ENCODE assay signal across 20 mouse cellular contexts in the genomic region with DNA sequence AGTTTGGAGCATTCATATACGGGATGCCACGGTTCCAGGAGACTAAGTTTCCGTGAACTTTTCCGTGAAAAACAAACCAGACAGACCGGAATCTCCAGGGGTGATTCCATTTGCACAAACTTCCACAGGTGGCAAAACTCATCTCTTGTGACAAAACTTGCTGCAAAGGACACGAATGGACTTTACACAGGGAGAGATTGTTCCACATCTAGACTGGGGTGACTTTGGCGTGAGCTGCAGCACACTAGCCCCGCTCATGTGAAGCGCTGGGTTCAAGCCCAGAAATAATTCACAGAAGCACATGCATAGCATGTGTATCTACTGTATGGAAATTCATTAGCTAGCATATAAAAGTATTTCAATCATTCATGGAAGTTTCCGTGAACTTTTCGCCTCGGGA. TPM values are rescaled to one million over a fixed set of nuclear protein-coding genes. Genes with fewer than 3 reads are reported as not detected.
"Had no signal": no experiment of that assay in that cellular context is flagged by ENCODE, and none has a peak within 500 bp of the region (broad histone marks: within the 10 kb centered on the region; RNA-seq: fewer than 3 reads in every experiment).

No protein-coding gene starts in this region.

- DNase-seq: retina, postnatal 1 day; right cerebral cortex, adult 18-20 months; right cerebral cortex, postnatal 14 days; right cerebral cortex, postnatal 25 days; right cerebral cortex, postnatal 4 days; spleen, adult 18-20 months; thymus, adult 18-20 months; thymus, adult 2 months; thymus, postnatal 14 days; thymus, postnatal 25 days; thymus, postnatal 36 days; thymus, postnatal 4 days had no signal

- H3K9ac ChIP-seq: neural tube, embryonic 13.5 days; neural tube, embryonic 15.5 days; stomach, embryonic 15.5 days had no signal

- H3K27me3 ChIP-seq: neural tube, embryonic 13.5 days; neural tube, embryonic 15.5 days; stomach, embryonic 15.5 days had no signal

- H3K27ac ChIP-seq: neural tube, embryonic 13.5 days; neural tube, embryonic 15.5 days; stomach, embryonic 15.5 days; stomach, postnatal 0 days had no signal

- H3K4me3 ChIP-seq: neural tube, embryonic 13.5 days; neural tube, embryonic 15.5 days; stomach, embryonic 15.5 days had no signal

- H3K36me3 ChIP-seq: neural tube, embryonic 13.5 days; neural tube, embryonic 15.5 days; stomach, embryonic 15.5 days had no signal

- H3K4me2 ChIP-seq: neural tube, embryonic 13.5 days; neural tube, embryonic 15.5 days; stomach, embryonic 15.5 days had no signal

- H3K4me1 ChIP-seq: neural tube, embryonic 13.5 days; neural tube, embryonic 15.5 days; stomach, embryonic 15.5 days had no signal

- H3K9me3 ChIP-seq: neural tube, embryonic 13.5 days; neural tube, embryonic 15.5 days; stomach, embryonic 15.5 days had no signal

RNA-seq across cellular contexts. Expression of a gene that starts 54.5 kb away (rescaled TPM):
- total RNA-seq: neutrophil, adult 5-6 weeks had no signal
- polyA plus RNA-seq: small intestine, adult 2 months; spleen, adult 2 months; urinary bladder, adult 2 months had no signal
